Mouse (Mus musculus): ENCODE measurements at regions not wholly inside any gene's neighbourhood (a gene's known extent, or its start where the extent isn't known, plus 50 kb on each side); places are given as distances from the start of the nearest gene placed in this dataset.
"Not testable (repeated sequence)": the region's sequence is repeated elsewhere in the genome, so short reads cannot be mapped to it uniquely, and the experiment has no call there.

- no peak for DNase-seq (ENCODE audit: low read depth)
- TF ChIP-seq CTCF (IDR thresholded peaks at IDR 0.05; ENCODE audit: borderline replicate concordance, extremely low read depth, insufficient read depth, insufficient read length) (no peak), POLR2A (IDR thresholded peaks at IDR 0.05; ENCODE audit: borderline replicate concordance, extremely low read depth, insufficient read depth, insufficient read length, poor library complexity, severe bottlenecking) (no peak)
These were observed 356.2 kb downstream of the Fut8 start for GRCm38 (mm10) chr12:77594092-77594491.

GRCm38 (mm10) chr12:77594657-77595056, 356.7 kb downstream of the Fut8 start:
- TF ChIP-seq CTCF (IDR thresholded peaks at IDR 0.05; ENCODE audit: borderline replicate concordance, extremely low read depth, insufficient read depth, insufficient read length) (no peak), POLR2A (IDR thresholded peaks at IDR 0.05; ENCODE audit: borderline replicate concordance, extremely low read depth, insufficient read depth, insufficient read length, poor library complexity, severe bottlenecking) (no peak)
- peak; percentile 48 for DNase-seq (ENCODE audit: low read depth)

- no peak for DNase-seq (ENCODE audit: low read depth)
- no peak for TF ChIP-seq POLR2A (IDR thresholded peaks at IDR 0.05; ENCODE audit: borderline replicate concordance, extremely low read depth, insufficient read depth, insufficient read length, poor library complexity, severe bottlenecking)
- TF ChIP-seq CTCF (IDR thresholded peaks at IDR 0.05; ENCODE audit: borderline replicate concordance, extremely low read depth, insufficient read depth, insufficient read length), result no peak
These were observed 357.9 kb downstream of the Fut8 start for GRCm38 (mm10) chr12:77595821-77596220.

GRCm38 (mm10) chr12:77596676-77597075, 358.8 kb downstream of the Fut8 start:
- DNase-seq (ENCODE audit: low read depth), result no peak
- TF ChIP-seq CTCF (IDR thresholded peaks at IDR 0.05; ENCODE audit: borderline replicate concordance, extremely low read depth, insufficient read depth, insufficient read length), result no peak
- no peak for TF ChIP-seq POLR2A (IDR thresholded peaks at IDR 0.05; ENCODE audit: borderline replicate concordance, extremely low read depth, insufficient read depth, insufficient read length, poor library complexity, severe bottlenecking)

- DNase-seq (ENCODE audit: low read depth), result peak; percentile 79
- TF ChIP-seq CTCF (IDR thresholded peaks at IDR 0.05; ENCODE audit: borderline replicate concordance, extremely low read depth, insufficient read depth, insufficient read length) (no peak), POLR2A (IDR thresholded peaks at IDR 0.05; ENCODE audit: borderline replicate concordance, extremely low read depth, insufficient read depth, insufficient read length, poor library complexity, severe bottlenecking) (no peak)
These were observed 359.9 kb downstream of the Fut8 start for GRCm38 (mm10) chr12:77597627-77598333.

- TF ChIP-seq CTCF (IDR thresholded peaks at IDR 0.05; ENCODE audit: borderline replicate concordance, extremely low read depth, insufficient read depth, insufficient read length) (no peak), POLR2A (IDR thresholded peaks at IDR 0.05; ENCODE audit: borderline replicate concordance, extremely low read depth, insufficient read depth, insufficient read length, poor library complexity, severe bottlenecking) (no peak)
- no peak for DNase-seq (ENCODE audit: low read depth)
These were observed 360.4 kb downstream of the Fut8 start for GRCm38 (mm10) chr12:77598334-77598715.

GRCm38 (mm10) chr12:77599391-77599790, 361.5 kb downstream of the Fut8 start:
- DNase-seq (ENCODE audit: low read depth), result peak; percentile 69

GRCm38 (mm10) chr12:77603832-77604501, 366.0 kb downstream of the Fut8 start:
- TF ChIP-seq CTCF (IDR thresholded peaks at IDR 0.05; ENCODE audit: borderline replicate concordance, extremely low read depth, insufficient read depth, insufficient read length), result no peak
- TF ChIP-seq POLR2A (IDR thresholded peaks at IDR 0.05; ENCODE audit: borderline replicate concordance, extremely low read depth, insufficient read depth, insufficient read length, poor library complexity, severe bottlenecking), result no peak
- DNase-seq (ENCODE audit: low read depth), result no peak

More at GRCm38 (mm10) chr12:77599391-77599790, 361.5 kb downstream of the Fut8 start:
- TF ChIP-seq POLR2A (IDR thresholded peaks at IDR 0.05; ENCODE audit: borderline replicate concordance, extremely low read depth, insufficient read depth, insufficient read length, poor library complexity, severe bottlenecking) (no peak), CTCF (IDR thresholded peaks at IDR 0.05; ENCODE audit: borderline replicate concordance, extremely low read depth, insufficient read depth, insufficient read length) (no peak)

GRCm38 (mm10) chr12:77617552-77617951, 379.6 kb downstream of the Fut8 start:
- no peak for DNase-seq (ENCODE audit: low read depth)
- TF ChIP-seq POLR2A (IDR thresholded peaks at IDR 0.05; ENCODE audit: borderline replicate concordance, extremely low read depth, insufficient read depth, insufficient read length, poor library complexity, severe bottlenecking) (no peak), CTCF (IDR thresholded peaks at IDR 0.05; ENCODE audit: borderline replicate concordance, extremely low read depth, insufficient read depth, insufficient read length) (no peak)

- no peak for DNase-seq (ENCODE audit: low read depth)
- TF ChIP-seq POLR2A (IDR thresholded peaks at IDR 0.05; ENCODE audit: borderline replicate concordance, extremely low read depth, insufficient read depth, insufficient read length, poor library complexity, severe bottlenecking), result no peak
- TF ChIP-seq CTCF (IDR thresholded peaks at IDR 0.05; ENCODE audit: borderline replicate concordance, extremely low read depth, insufficient read depth, insufficient read length), result no peak
These were observed 384.3 kb downstream of the Fut8 start for GRCm38 (mm10) chr12:77622243-77622642.

- DNase-seq (ENCODE audit: low read depth), result not testable (repeated sequence)
These were observed 386.4 kb downstream of the Fut8 start for GRCm38 (mm10) chr12:77624323-77624722.

- DNase-seq (ENCODE audit: low read depth), result no peak
- no peak for TF ChIP-seq POLR2A (IDR thresholded peaks at IDR 0.05; ENCODE audit: borderline replicate concordance, extremely low read depth, insufficient read depth, insufficient read length, poor library complexity, severe bottlenecking)
- TF ChIP-seq CTCF (IDR thresholded peaks at IDR 0.05; ENCODE audit: borderline replicate concordance, extremely low read depth, insufficient read depth, insufficient read length), result no peak
These were observed 390.5 kb downstream of the Fut8 start for GRCm38 (mm10) chr12:77628358-77628850.
